Mouse (Mus musculus) MEL (cell line): ENCODE data around the gene Dnaja2. TPM values are rescaled to one million over a fixed set of nuclear protein-coding genes. Genes with fewer than 3 reads are reported as not detected.

Experiments used
- DNase-seq: peaks from one replicate; pipeline ENCODE4 v3.0.0; 2011; ENCODE audit warnings: low read depth, low spot score
- H3K27ac ChIP-seq: 2 replicates; pipeline ENCODE4 v1.5.1; 2012; ENCODE audit warnings: low read depth, mild to moderate bottlenecking, control low read depth, low read length, moderate library complexity; ENCODE audit not compliant: control insufficient read depth
- H3K27me3 ChIP-seq, 2 experiments: fragments of 150-350 bp in 1 of 2; sonication (generic) in 1 of 2; 2 replicates each; pipeline ENCODE4 v1.6.1; 2012; ENCODE audit warnings: low read length in 2 of 2, mild to moderate bottlenecking in 2 of 2, improper control_type of control experiment in 1 of 2, moderate library complexity in 1 of 2; ENCODE audit not compliant: insufficient read depth in 2 of 2, control insufficient read depth in 1 of 2
- H3K36me3 ChIP-seq, 2 experiments: 2 replicates each; pipeline ENCODE4 v1.6.1; 2012 to 2014; ENCODE audit warnings: low read length in 2 of 2, improper control_type of control experiment in 1 of 2, inconsistent platforms in 1 of 2, mild to moderate bottlenecking in 1 of 2; ENCODE audit not compliant: insufficient read depth in 2 of 2, control insufficient read depth in 1 of 2
- H3K4me1 ChIP-seq, 2 experiments: fragments of 150-350 bp in 1 of 2; sonication (generic) in 1 of 2; 2 replicates each; pipeline ENCODE4 v1.6.1; 2012; ENCODE audit warnings: low read length in 2 of 2, improper control_type of control experiment in 1 of 2, mild to moderate bottlenecking in 1 of 2; ENCODE audit not compliant: insufficient read depth in 2 of 2, control insufficient read depth in 1 of 2
- H3K4me3 ChIP-seq, 2 experiments: fragments of 150-350 bp in 1 of 2; sonication (generic) in 1 of 2; 2 replicates each; pipeline ENCODE4 v1.5.1; 2012; ENCODE audit warnings: low read depth in 2 of 2, low read length in 2 of 2, mild to moderate bottlenecking in 2 of 2, moderate library complexity in 2 of 2, control low read depth in 1 of 2, improper control_type of control experiment in 1 of 2; ENCODE audit not compliant: control insufficient read depth in 1 of 2, insufficient read depth in 1 of 2
- H3K79me2 ChIP-seq: 2 replicates; pipeline ENCODE4 v1.6.1; 2012; ENCODE audit warnings: mild to moderate bottlenecking, low read length, moderate library complexity; ENCODE audit not compliant: control insufficient read depth, poor library complexity, insufficient read depth
- H3K9ac ChIP-seq: 2 replicates; pipeline ENCODE4 v1.6.1; 2012; ENCODE audit warnings: low read depth, mild to moderate bottlenecking, control low read depth, low read length, moderate library complexity; ENCODE audit not compliant: control insufficient read depth, poor library complexity, severe bottlenecking
- H3K9me3 ChIP-seq: fragments of 150-350 bp; sonication (generic); replicated peaks from 2 replicates; pipeline ENCODE4 v1.6.1; 2012; ENCODE audit warnings: mild to moderate bottlenecking, low read length, improper control_type of control experiment, moderate library complexity; ENCODE audit not compliant: insufficient read depth
- BHLHE40 ChIP-seq: IDR thresholded peaks from 2 replicates; pipeline ENCODE4 v1.6.1; 2012; ENCODE audit warnings: low read depth, mild to moderate bottlenecking, inconsistent platforms, low read length, improper control_type of control experiment, borderline replicate concordance
- CHD1 ChIP-seq: IDR thresholded peaks from 2 replicates; pipeline ENCODE4 v1.6.1; 2012; ENCODE audit warnings: low read depth, mild to moderate bottlenecking, inconsistent platforms, low read length, improper control_type of control experiment
- CHD2 ChIP-seq: IDR thresholded peaks from 2 replicates; pipeline ENCODE4 v1.6.1; 2011; ENCODE audit warnings: low read length, improper control_type of control experiment
- EP300 ChIP-seq, 2 experiments: IDR thresholded peaks; 2 replicates each; pipeline ENCODE4 v1.6.1; 2011; ENCODE audit warnings: improper control_type of control experiment in 2 of 2, low read length in 2 of 2, low read depth in 1 of 2, mild to moderate bottlenecking in 1 of 2
- ETS1 ChIP-seq: IDR thresholded peaks from 2 replicates; pipeline ENCODE4 v1.6.1; 2012; ENCODE audit warnings: low read depth, mild to moderate bottlenecking, inconsistent platforms, low read length, improper control_type of control experiment, moderate library complexity
- GABPA ChIP-seq: IDR thresholded peaks from 2 replicates; pipeline ENCODE4 v1.6.1; 2012; ENCODE audit warnings: low read depth, mild to moderate bottlenecking, inconsistent platforms, low read length, improper control_type of control experiment, moderate library complexity
- JUND ChIP-seq: IDR thresholded peaks from 2 replicates; pipeline ENCODE4 v1.6.1; 2011; ENCODE audit warnings: low read depth, mild to moderate bottlenecking, improper control_type of control experiment, low read length
- KAT2A ChIP-seq: conservative IDR thresholded peaks from 2 replicates; pipeline ENCODE4 v1.6.1; 2012; ENCODE audit warnings: low read depth, low read length, improper control_type of control experiment, inconsistent platforms
- MXI1 ChIP-seq: IDR thresholded peaks from 2 replicates; pipeline ENCODE4 v1.6.1; 2011; ENCODE audit warnings: mild to moderate bottlenecking, low read depth, low read length, improper control_type of control experiment
- MYB ChIP-seq: IDR thresholded peaks from 2 replicates; pipeline ENCODE4 v1.6.1; 2011; ENCODE audit warnings: mild to moderate bottlenecking, low read depth, low read length, improper control_type of control experiment
- MYC ChIP-seq: IDR thresholded peaks from 2 replicates; pipeline ENCODE4 v1.6.1; 2011; ENCODE audit warnings: low read depth, mild to moderate bottlenecking, low read length, improper control_type of control experiment, moderate library complexity
- NELFE ChIP-seq: IDR thresholded peaks from 2 replicates; pipeline ENCODE4 v1.6.1; 2011; ENCODE audit warnings: low read depth, low read length, improper control_type of control experiment
- POLR2A ChIP-seq, 2 experiments: IDR thresholded peaks; 2 replicates each; pipeline ENCODE4 v1.6.1; 2011 to 2012; ENCODE audit warnings: low read length in 2 of 2, mild to moderate bottlenecking in 2 of 2, control low read depth in 1 of 2, improper control_type of control experiment in 1 of 2, low read depth in 1 of 2, moderate library complexity in 1 of 2; ENCODE audit not compliant: control insufficient read depth in 1 of 2, insufficient read depth in 1 of 2, poor library complexity in 1 of 2
- POLR2AphosphoS2 ChIP-seq: IDR thresholded peaks from 2 replicates; pipeline ENCODE4 v1.6.1; 2011; ENCODE audit warnings: low read length, improper control_type of control experiment
- RAD21 ChIP-seq: IDR thresholded peaks from 2 replicates; pipeline ENCODE4 v1.6.1; 2011; ENCODE audit warnings: mild to moderate bottlenecking, low read depth, low read length, improper control_type of control experiment
- RCOR1 ChIP-seq: IDR thresholded peaks from 2 replicates; pipeline ENCODE4 v1.6.1; 2012; ENCODE audit warnings: low read depth, mild to moderate bottlenecking, inconsistent platforms, low read length, improper control_type of control experiment
- SIN3A ChIP-seq: IDR thresholded peaks from 2 replicates; pipeline ENCODE4 v1.6.1; 2012; ENCODE audit warnings: low read length, improper control_type of control experiment, inconsistent platforms
- SMC3 ChIP-seq: IDR thresholded peaks from 2 replicates; pipeline ENCODE4 v1.6.1; 2011; ENCODE audit warnings: low read depth, low read length, improper control_type of control experiment
- TBP ChIP-seq: IDR thresholded peaks from 2 replicates; pipeline ENCODE4 v1.8.0; 2011; ENCODE audit warnings: low read depth, low read length, improper control_type of control experiment
- USF1 ChIP-seq: IDR thresholded peaks from 2 replicates; pipeline ENCODE4 v1.6.1; 2014; ENCODE audit warnings: low read depth, mild to moderate bottlenecking, inconsistent platforms, low read length, improper control_type of control experiment, moderate library complexity
- ZC3H11A ChIP-seq: IDR thresholded peaks from 2 replicates; pipeline ENCODE4 v1.6.1; 2012; ENCODE audit warnings: low read depth, mild to moderate bottlenecking, inconsistent platforms, low read length, improper control_type of control experiment
- ZMIZ1 ChIP-seq: IDR thresholded peaks from 2 replicates; pipeline ENCODE4 v1.6.1; 2012; ENCODE audit warnings: low read depth, mild to moderate bottlenecking, inconsistent platforms, low read length, improper control_type of control experiment, moderate library complexity
- ZNF384 ChIP-seq: IDR thresholded peaks from 2 replicates; pipeline ENCODE4 v1.6.1; 2012; ENCODE audit warnings: low read depth, mild to moderate bottlenecking, inconsistent platforms, low read length, improper control_type of control experiment
- polyA plus RNA-seq, 2 experiments: library from polyadenylated mRNA; stranded (reverse) in 1 of 2; unstranded in 1 of 2; fragments of >175 nt in 1 of 2; fragments of >200 nt in 1 of 2; gene quantifications; 2 replicates each; pipeline versions ENCODE4 v1.2.1 to v1.2.4; 2012; ENCODE audit warnings: low replicate concordance in 2 of 2, low read depth in 1 of 2; ENCODE audit not compliant: insufficient read length in 2 of 2, insufficient read depth in 1 of 2, missing spikeins in 1 of 2
- total RNA-seq: library from RNA; depleted of rRNA; stranded (reverse); fragments of 300-350 nt; gene quantifications from 2 replicates; pipeline ENCODE4 v1.2.3, GENCODE M21; 2012

Dnaja2 gene
- total and polyA plus RNA-seq, 3 experiments: 189 to 307 TPM; not detected in 1

GRCm38 (mm10) chr8:85556986-85557600, 1.9 kb upstream of the Dnaja2 start:
- peak; percentile 52 for DNase-seq
- Histone ChIP-seq H3K9ac (peak overlapping the region; percentile 48), H3K36me3 (peaks cover 16 to 55% of the 10 kb centered on the region in 2 experiments), H3K4me3 (peak overlapping the region; percentile 14 to 92; a peak in 2 of 4 replicates)
- TF ChIP-seq TBP (no peak), ZNF384 (peak; percentile 33; the same call in 1 of the 2 replicates), RCOR1 (0 out of 2 replicates have a peak, but pooled peaks have one; percentile 7), USF1 (no peak), EP300 (IDR thresholded peaks at IDR 0.05; ENCODE audit: low read depth in 1 of 2, low read length in 2 of 2) (peak in 1 of 2 experiments; percentile 29; a peak in 1 of 4 replicates), JUND (no peak), SMC3 (no peak), CHD1 (peak; percentile 84; the same call in 1 of the 2 replicates)
- TF ChIP-seq, all 39 proteins: peak for 4
- H3K4me1 ChIP-seq: peaks cover 24 to 25% of the 10 kb centered on the region in 2 experiments
- no peaks in the 10 kb centered on the region for H3K27me3 ChIP-seq
- peaks cover 26% of the 10 kb centered on the region for H3K79me2 ChIP-seq
- H3K9me3 ChIP-seq: no peaks in the 10 kb centered on the region
- H3K27ac ChIP-seq: peak overlapping the region; percentile 73

GRCm38 (mm10) chr8:85554391-85555180, 558 bp downstream of the Dnaja2 start:
- peak; percentile 75 for DNase-seq
- Histone ChIP-seq H3K9me3 (no peaks in the 10 kb centered on the region), H3K4me1 (peaks cover 21 to 23% of the 10 kb centered on the region in 2 experiments)
- TF ChIP-seq POLR2AphosphoS2 (no peak), ETS1 (no peak), GABPA (no peak), ZNF384 (no peak), NELFE (no peak), RAD21 (no peak), KAT2A (no peak), ZMIZ1 (no peak), ZC3H11A (no peak), BHLHE40 (no peak), POLR2A (IDR thresholded peaks at IDR 0.05; ENCODE audit: control insufficient read depth in 1 of 2, insufficient read depth in 1 of 2, low read depth in 1 of 2, low read length in 2 of 2, poor library complexity in 1 of 2) (no peak), MXI1 (peak; percentile 33; the same call in 1 of the 2 replicates), MYB (no peak), CHD1 (peak; percentile 76; the same call in 1 of the 2 replicates), TBP (no peak), SIN3A (peak; percentile 76), CHD2 (no peak), MYC (no peak; the same call in 1 of the 2 replicates)
- TF ChIP-seq, all 39 proteins: peak for 3
- Histone ChIP-seq H3K4me3 (peak overlapping the region; percentile 92), H3K27ac (peak overlapping the region; percentile 59), H3K27me3 (no peaks in the 10 kb centered on the region), H3K36me3 (peaks cover 36 to 57% of the 10 kb centered on the region in 2 experiments), H3K9ac (peak overlapping the region; percentile 98), H3K79me2 (peaks cover 42% of the 10 kb centered on the region)
